Mouse (Mus musculus) macrophage (primary cell): ENCODE data around the gene Mpv17l2. TPM values are rescaled to one million over a fixed set of nuclear protein-coding genes. Genes with fewer than 3 reads are reported as not detected.

Experiments used
- H3K27ac ChIP-seq: fragments of 350-480 bp; formaldehyde crosslinking; 2 replicates; pipeline ENCODE4 v1.9.0; 2021
- H3K36me3 ChIP-seq: fragments of 350-480 bp; formaldehyde crosslinking; 2 replicates; pipeline ENCODE4 v1.9.0; 2021; ENCODE audit errors: inconsistent target
- H3K4me3 ChIP-seq: fragments of 350-480 bp; formaldehyde crosslinking; 2 replicates; pipeline ENCODE4 v1.9.0; 2021; ENCODE audit errors: inconsistent target
- H3K79me2 ChIP-seq: fragments of 350-480 bp; formaldehyde crosslinking; 2 replicates; pipeline ENCODE4 v1.9.0; 2021; ENCODE audit errors: inconsistent target
- WGBS: methylation state at CpG from one replicate; pipeline ENCODE4 v1.1.7; 2026; ENCODE audit warnings: inconsistent platforms; ENCODE audit not compliant: missing documents; 5-methylcytosine and 5-hydroxymethylcytosine counted together
- polyA plus RNA-seq: library from polyadenylated mRNA; stranded (reverse); fragments of 250-400 nt; gene quantifications from 3 replicates; pipeline ENCODE4 v1.2.4, GENCODE M21; 2018; ENCODE audit warnings: inconsistent platforms

Gene Mpv17l2
- polyA plus RNA-seq, 1 experiment from 2014 or later, result 29.3 TPM

DNA sequence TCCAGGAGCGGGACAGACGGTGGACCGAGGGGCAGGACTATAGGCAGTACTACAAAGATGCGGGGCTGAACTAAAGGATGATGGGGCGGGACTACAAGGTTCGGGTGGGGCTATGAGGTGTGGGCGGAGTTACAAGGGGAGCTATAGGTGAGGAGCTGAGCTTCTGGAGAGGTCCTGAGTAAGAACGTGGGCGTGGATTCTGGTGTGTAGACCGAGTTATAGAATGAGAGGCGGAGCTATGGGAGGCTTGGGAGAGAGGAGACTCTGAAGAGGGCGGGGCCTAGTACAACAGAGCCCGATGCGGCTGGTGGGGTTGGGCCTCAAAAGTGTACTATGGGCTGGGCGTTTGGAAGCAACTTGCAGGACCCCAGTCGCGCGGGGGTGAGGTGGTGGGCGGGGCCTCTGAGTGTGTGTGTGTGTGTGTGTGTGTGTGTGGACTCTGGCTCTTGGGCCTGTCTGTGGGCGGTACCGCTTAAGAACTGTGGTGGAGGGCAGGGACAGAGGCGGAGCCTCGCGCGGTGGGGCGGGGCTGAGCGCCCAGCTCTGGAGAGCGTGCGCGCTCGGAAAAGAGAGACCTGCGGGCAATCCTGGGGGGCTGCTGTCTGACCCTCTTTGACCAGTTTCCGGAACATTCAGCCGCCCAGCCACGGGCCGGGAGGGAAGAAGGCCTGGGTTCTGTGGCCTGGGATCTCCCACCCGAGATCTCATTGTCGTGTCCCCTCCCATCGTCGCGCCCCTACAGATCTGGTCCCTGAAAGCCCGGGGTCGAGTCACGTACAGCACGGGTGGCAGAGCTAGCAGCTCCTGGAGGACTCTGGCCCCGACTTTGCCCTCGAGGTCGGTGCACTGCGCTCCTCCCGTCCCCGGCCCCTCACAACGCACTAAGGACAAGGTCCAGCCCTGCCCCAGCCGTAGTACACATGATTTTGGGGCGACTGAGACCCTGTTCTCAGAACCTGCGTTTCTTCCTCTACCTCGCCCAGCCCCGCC lies 36.6 kb upstream of the Mpv17l2 start:
- Histone ChIP-seq H3K27ac (peak overlapping the region; percentile 27; the same call in 1 of the 2 replicates), H3K4me3 (peak overlapping the region; percentile 32), H3K36me3 (no peaks in the 10 kb centered on the region), H3K79me2 (peaks cover 44% of the 10 kb centered on the region)
- WGBS, result 4% methylated on average over 54 of the region's 57 CpGs

GRCm38 (mm10) chr8:70796403-70797080 lies 35.8 kb upstream of the Mpv17l2 start:
- Histone ChIP-seq H3K36me3 (no peaks in the 10 kb centered on the region), H3K4me3 (no peak overlapping the region), H3K27ac (no peak overlapping the region), H3K79me2 (peaks cover 40% of the 10 kb centered on the region)
- WGBS, result 19% methylated on average over 44 of the region's 54 CpGs

GRCm38 (mm10) chr8:70795370-70795769 lies 34.6 kb upstream of the Mpv17l2 start:
- WGBS, result 100% methylated on average over 1 of the region's 2 CpGs
- Histone ChIP-seq H3K79me2 (peaks cover 42% of the 10 kb centered on the region), H3K36me3 (no peaks in the 10 kb centered on the region), H3K27ac (no peak overlapping the region), H3K4me3 (no peak overlapping the region)

- no peak overlapping the region for H3K27ac ChIP-seq
- H3K36me3 ChIP-seq, result peaks cover 9% of the 10 kb centered on the region
- H3K79me2 ChIP-seq, result peaks cover 48% of the 10 kb centered on the region
- H3K4me3 ChIP-seq, result no peak overlapping the region
- 86% methylated on average over 2 of the region's 2 CpGs for WGBS
These were observed 33.5 kb upstream of the Mpv17l2 start for GRCm38 (mm10) chr8:70794215-70794614.

GRCm38 (mm10) chr8:70792700-70793099 lies 32.0 kb upstream of the Mpv17l2 start:
- WGBS, result 4% methylated on average over 20 of the region's 20 CpGs
- H3K27ac ChIP-seq, result no peak overlapping the region
- no peak overlapping the region; the same call in 1 of the 2 replicates for H3K4me3 ChIP-seq
- peaks cover 54% of the 10 kb centered on the region for H3K79me2 ChIP-seq
- peaks cover 23% of the 10 kb centered on the region for H3K36me3 ChIP-seq

- H3K36me3 ChIP-seq, result peaks cover 28% of the 10 kb centered on the region
- 2% methylated on average over 57 of the region's 58 CpGs for WGBS
- H3K79me2 ChIP-seq, result peaks cover 54% of the 10 kb centered on the region
- peak overlapping the region; percentile 82 for H3K4me3 ChIP-seq
- H3K27ac ChIP-seq, result peak overlapping the region; percentile 79
These were observed 31.4 kb upstream of the Mpv17l2 start for GRCm38 (mm10) chr8:70791975-70792691.

- whole genome bisulfite sequencing, result 0% methylated on average over 7 of the region's 7 CpGs
- H3K4me3 ChIP-seq, result peak overlapping the region; percentile 82
- H3K79me2 ChIP-seq, result peaks cover 54% of the 10 kb centered on the region
- peak overlapping the region; percentile 79 for H3K27ac ChIP-seq
- peaks cover 36% of the 10 kb centered on the region for H3K36me3 ChIP-seq
These were observed 30.6 kb upstream of the Mpv17l2 start for GRCm38 (mm10) chr8:70791294-70791701.

- Histone ChIP-seq H3K79me2 (peaks cover 51% of the 10 kb centered on the region), H3K36me3 (peaks cover 41% of the 10 kb centered on the region), H3K4me3 (peak overlapping the region; percentile 82), H3K27ac (peak overlapping the region; percentile 79)
- WGBS, result 24% methylated on average over 7 of the region's 8 CpGs
These were observed 30.1 kb upstream of the Mpv17l2 start for GRCm38 (mm10) chr8:70790846-70791245.

DNA sequence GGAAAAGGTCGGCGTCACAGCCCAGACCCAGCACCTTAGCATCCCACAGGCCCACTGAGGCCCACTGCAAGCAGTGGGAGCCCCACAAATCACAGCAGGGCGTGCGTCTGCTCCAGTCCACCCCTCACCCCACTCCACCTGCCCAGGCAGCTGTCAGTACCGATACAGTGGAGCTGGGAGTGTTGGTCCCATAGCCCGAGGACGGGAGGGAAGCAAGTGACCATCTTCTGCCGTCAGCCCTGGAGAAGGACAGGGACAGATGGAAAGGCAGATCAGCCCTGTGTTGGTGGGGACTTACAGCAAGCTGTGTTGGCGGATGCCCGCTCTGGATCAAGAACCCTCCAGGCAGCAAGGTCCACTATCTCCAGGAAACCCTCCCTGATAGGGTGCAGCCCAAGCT lies 28.3 kb upstream of the Mpv17l2 start:
- 98% methylated on average over 10 of the region's 10 CpGs for WGBS
- Histone ChIP-seq H3K36me3 (peaks cover 59% of the 10 kb centered on the region), H3K27ac (no peak overlapping the region), H3K79me2 (peaks cover 36% of the 10 kb centered on the region), H3K4me3 (no peak overlapping the region)

GRCm38 (mm10) chr8:70787941-70788667 lies 27.4 kb upstream of the Mpv17l2 start:
- 94% methylated on average over 28 of the region's 30 CpGs for WGBS
- H3K4me3 ChIP-seq, result no peak overlapping the region
- H3K27ac ChIP-seq, result no peak overlapping the region
- H3K36me3 ChIP-seq, result peaks cover 68% of the 10 kb centered on the region
- H3K79me2 ChIP-seq, result peaks cover 34% of the 10 kb centered on the region

- H3K4me3 ChIP-seq, result no peak overlapping the region
- 83% methylated on average over 3 of the region's 3 CpGs for WGBS
- H3K27ac ChIP-seq, result no peak overlapping the region
- peaks cover 34% of the 10 kb centered on the region for H3K79me2 ChIP-seq
- peaks cover 73% of the 10 kb centered on the region for H3K36me3 ChIP-seq
These were observed 26.3 kb upstream of the Mpv17l2 start for GRCm38 (mm10) chr8:70787051-70787445.

GRCm38 (mm10) chr8:70786291-70787050 lies 25.7 kb upstream of the Mpv17l2 start:
- no peak overlapping the region for H3K27ac ChIP-seq
- no peak overlapping the region for H3K4me3 ChIP-seq
- H3K79me2 ChIP-seq, result peaks cover 28% of the 10 kb centered on the region
- H3K36me3 ChIP-seq, result peaks cover 78% of the 10 kb centered on the region
- WGBS, result 96% methylated on average over 25 of the region's 25 CpGs

GRCm38 (mm10) chr8:70780093-70780492 lies 19.3 kb upstream of the Mpv17l2 start:
- no peak overlapping the region for H3K27ac ChIP-seq
- WGBS, result 86% methylated on average over 11 of the region's 11 CpGs
- peaks cover 13% of the 10 kb centered on the region; the same call in 1 of the 2 replicates for H3K79me2 ChIP-seq
- H3K36me3 ChIP-seq, result peaks cover 41% of the 10 kb centered on the region
- H3K4me3 ChIP-seq, result no peak overlapping the region
